Comparison of ENCODE assay signal across 16 mouse cellular contexts in the genomic region with DNA sequence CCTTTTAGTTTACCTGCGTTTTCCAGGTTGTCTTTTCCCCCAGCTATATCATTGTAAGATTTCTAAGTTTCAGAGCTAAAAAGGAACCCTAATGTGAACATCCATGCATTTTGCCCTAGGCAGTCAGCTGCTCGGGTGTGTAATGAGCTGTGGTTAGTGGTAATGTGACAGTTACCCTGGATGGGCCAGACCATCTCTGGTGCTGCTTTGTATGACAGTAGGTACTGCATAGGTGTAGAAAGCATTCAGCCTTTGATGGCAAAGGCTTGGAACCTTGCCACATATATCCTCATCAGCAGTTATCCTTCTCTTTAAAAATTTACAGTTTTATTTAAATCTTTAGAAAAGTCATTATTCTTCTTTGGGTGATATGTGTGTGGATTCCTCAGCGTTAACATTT.
DNase-seq lines count a peak whose midpoint lies in the region; ATAC-seq and TF ChIP-seq lines count a peak whose summit lies in the region.
"Had no signal": no experiment of that assay in that cellular context is flagged by ENCODE, and none has a peak within 500 bp of the region (broad histone marks: within the 10 kb centered on the region; RNA-seq: fewer than 3 reads in every experiment).

No protein-coding gene starts in this region.

- 86% methylated on average over 3 of the region's 3 CpGs for WGBS in midbrain, embryonic 10.5 days
- WGBS in midbrain, postnatal 0 days = 61% methylated on average over 3 of the region's 3 CpGs
- WGBS in hindbrain, embryonic 13.5 days = 64% methylated on average over 3 of the region's 3 CpGs
- 59% methylated on average over 3 of the region's 3 CpGs for WGBS in midbrain, embryonic 14.5 days

- H3K4me3 ChIP-seq in midbrain, embryonic 10.5 days = no peak overlapping the region
- H3K4me3 ChIP-seq in midbrain, postnatal 0 days (ENCODE audit: low read depth, low read length) = no peak overlapping the region
- no peak overlapping the region for H3K4me3 ChIP-seq in hindbrain, embryonic 13.5 days
- no peak overlapping the region for H3K4me3 ChIP-seq in midbrain, embryonic 14.5 days (replicated peaks; ENCODE audit: low read depth, low read length)
- H3K4me3 ChIP-seq: intestine, embryonic 15.5 days had no signal

- H3K9ac ChIP-seq in midbrain, postnatal 0 days (replicated peaks; ENCODE audit: low read length, poor library complexity, severe bottlenecking) = no peak overlapping the region
- no peak overlapping the region for H3K9ac ChIP-seq in hindbrain, embryonic 13.5 days
- no peak overlapping the region for H3K9ac ChIP-seq in midbrain, embryonic 14.5 days (replicated peaks; ENCODE audit: low read length)
- H3K9ac ChIP-seq: intestine, embryonic 15.5 days had no signal

- peak overlapping the region; percentile 76; the same call in 1 of the 2 replicates for H3K27ac ChIP-seq in midbrain, embryonic 10.5 days (replicated peaks)
- H3K27ac ChIP-seq in midbrain, postnatal 0 days (ENCODE audit: low read depth, low read length) = no peak overlapping the region; the same call in 1 of the 2 replicates
- peak overlapping the region; percentile 91 for H3K27ac ChIP-seq in hindbrain, embryonic 13.5 days
- peak overlapping the region; percentile 87 for H3K27ac ChIP-seq in midbrain, embryonic 14.5 days (replicated peaks; ENCODE audit: low read depth, low read length)
- H3K27ac ChIP-seq: intestine, embryonic 15.5 days had no signal

- H3K4me1 ChIP-seq in midbrain, embryonic 10.5 days = peaks cover 20% of the 10 kb centered on the region
- H3K4me1 ChIP-seq in midbrain, postnatal 0 days (ENCODE audit: insufficient read depth, low read length) = peaks cover 9% of the 10 kb centered on the region; the same call in 1 of the 2 replicates
- H3K4me1 ChIP-seq in hindbrain, embryonic 13.5 days (replicated peaks) = peaks cover 40% of the 10 kb centered on the region
- H3K4me1 ChIP-seq in midbrain, embryonic 14.5 days (ENCODE audit: control insufficient read depth, insufficient read depth, low read length) = peaks cover 28% of the 10 kb centered on the region
- H3K4me1 ChIP-seq: intestine, embryonic 15.5 days had no signal

- no peaks in the 10 kb centered on the region for H3K9me3 ChIP-seq in midbrain, embryonic 10.5 days (replicated peaks)
- no peaks in the 10 kb centered on the region for H3K9me3 ChIP-seq in midbrain, postnatal 0 days (ENCODE audit: low read length)
- no peaks in the 10 kb centered on the region for H3K9me3 ChIP-seq in hindbrain, embryonic 13.5 days
- no peaks in the 10 kb centered on the region for H3K9me3 ChIP-seq in midbrain, embryonic 14.5 days (ENCODE audit: control insufficient read depth, low read length)
- H3K9me3 ChIP-seq: intestine, embryonic 15.5 days had no signal

- no peak for ATAC-seq in midbrain, postnatal 0 days (ENCODE audit: low FRiP score)
- no peak for ATAC-seq in hindbrain, embryonic 13.5 days (ENCODE audit: low FRiP score)
- no peak for ATAC-seq in midbrain, embryonic 14.5 days (ENCODE audit: low FRiP score, low TSS enrichment)
- no peak for ATAC-seq in erythroid progenitor cell, adult 5-6 weeks (replicated peaks; ENCODE audit: low FRiP score, poor library complexity, severe bottlenecking)
- ATAC-seq: intestine, embryonic 15.5 days had no signal

- no peaks in the 10 kb centered on the region for H3K36me3 ChIP-seq in midbrain, embryonic 10.5 days
- no peaks in the 10 kb centered on the region for H3K36me3 ChIP-seq in midbrain, postnatal 0 days (ENCODE audit: insufficient read depth, low read length)
- no peaks in the 10 kb centered on the region for H3K36me3 ChIP-seq in hindbrain, embryonic 13.5 days
- no peaks in the 10 kb centered on the region for H3K36me3 ChIP-seq in midbrain, embryonic 14.5 days (ENCODE audit: control insufficient read depth, insufficient read depth, low read length)
- H3K36me3 ChIP-seq: intestine, embryonic 15.5 days had no signal

- no peak for DNase-seq in midbrain, embryonic 10.5 days (ENCODE audit: low spot score)
- DNase-seq in midbrain, postnatal 0 days (ENCODE audit: low spot score) = no peak
- DNase-seq in midbrain, embryonic 14.5 days = peak; percentile 56
- DNase-seq in retina, postnatal 1 day = peak; percentile 58
- no peak for DNase-seq in ovary, adult 18-20 months (ENCODE audit: low spot score)
- no peak for DNase-seq in embryo, embryonic 10.5 days (ENCODE audit: low spot score)
- DNase-seq: cerebellum, adult 2 months; gastrocnemius, postnatal 10 days; heart, postnatal 36 days; kidney, postnatal 4 days; lung, adult 2 months had no signal

- H3K27me3 ChIP-seq in midbrain, embryonic 10.5 days (ENCODE audit: low read depth, poor library complexity, severe bottlenecking) = peaks cover 17% of the 10 kb centered on the region
- no peaks in the 10 kb centered on the region for H3K27me3 ChIP-seq in midbrain, postnatal 0 days (ENCODE audit: insufficient read depth, low read length)
- no peaks in the 10 kb centered on the region for H3K27me3 ChIP-seq in hindbrain, embryonic 13.5 days
- H3K27me3 ChIP-seq in midbrain, embryonic 14.5 days (ENCODE audit: control insufficient read depth, insufficient read depth, low read length) = no peaks in the 10 kb centered on the region
- H3K27me3 ChIP-seq: CH12.LX; intestine, embryonic 15.5 days had no signal

- H3K4me2 ChIP-seq in midbrain, postnatal 0 days (ENCODE audit: low read depth, low read length, poor library complexity, severe bottlenecking) = no peak overlapping the region
- H3K4me2 ChIP-seq in hindbrain, embryonic 13.5 days = 0 out of 2 replicates have a peak overlapping the region, but pooled peaks have one; percentile 8
- H3K4me2 ChIP-seq in midbrain, embryonic 14.5 days (ENCODE audit: low read length) = no peak overlapping the region
- H3K4me2 ChIP-seq: intestine, embryonic 15.5 days; liver, embryonic 11.5 days had no signal

- no peak for TF ChIP-seq CTCF in midbrain, postnatal 0 days (IDR thresholded peaks at IDR 0.05)

Comparison
In these comparisons a context has a peak if more than half of its experiments do, and no peak if none do; other contexts are left out.
1. DNase-seq: peak in midbrain, embryonic 14.5 days (single experiment) and retina, postnatal 1 day (single experiment); none in midbrain, embryonic 10.5 days (single experiment), midbrain, postnatal 0 days (single experiment), ovary, adult 18-20 months (single experiment) and embryo, embryonic 10.5 days (single experiment).